Mouse (Mus musculus) mature B cell (primary cell): ENCODE measurements around the gene Rfx5.

Experiments
- in situ Hi-C: fragments of 300-500 bp; cut with MboI; formaldehyde crosslinking; loops from 2 replicates; pipeline ENCODE4 v1.14.3; 2019

The Rfx5 gene

GRCm38 (mm10) chr3:94996946-94997345, 43.1 kb downstream of the Rfx5 start:
- in situ Hi-C loops = no loop called here

- in situ Hi-C loops = loop anchor here (5.0 kb wide), 1 partner anchor 45 kb away; no protein-coding TSS in a partner anchor
Observed at GRCm38 (mm10) chr3:95002569-95002968, 48.7 kb downstream of the Rfx5 start.

GRCm38 (mm10) chr3:95003273-95003672, 49.4 kb downstream of the Rfx5 start:
- in situ Hi-C loops = loop anchor here (5.0 kb wide), 1 partner anchor 46 kb away; no protein-coding TSS in a partner anchor

GRCm38 (mm10) chr3:95005651-95006050, 51.8 kb downstream of the Rfx5 start:
- in situ Hi-C loops = no loop called here

- in situ Hi-C loops = no loop called here
Observed at GRCm38 (mm10) chr3:95007706-95008105, 53.8 kb downstream of the Rfx5 start.

GRCm38 (mm10) chr3:95010396-95010795, 56.5 kb downstream of the Rfx5 start:
- in situ Hi-C loops = no loop called here
